Mouse (Mus musculus) hindbrain, embryonic 15.5 days (tissue): ENCODE measurements around the gene Arl15. TPM values are rescaled to one million over a fixed set of nuclear protein-coding genes. Genes with fewer than 3 reads are reported as not detected.

Source experiments
- ATAC-seq: fragments of 200-750 bp; cut with Nextera tagmentation; 2 replicates; pipeline ENCODE4 v1.8.0; 2017; ENCODE audit warnings: low read depth, moderate number of reproducible peaks, moderate TSS enrichment; ENCODE audit not compliant: low FRiP score
- H3K27ac ChIP-seq: fragments of 300-500 bp; sonication (generic); replicated peaks from 2 replicates; pipeline ENCODE4 v1.5.1; 2015; ENCODE audit warnings: mild to moderate bottlenecking, inconsistent platforms
- H3K27me3 ChIP-seq: fragments of 300-500 bp; sonication (generic); 2 replicates; pipeline ENCODE4 v1.6.1; 2015; ENCODE audit warnings: control low read depth, inconsistent platforms
- H3K36me3 ChIP-seq: fragments of 300-500 bp; sonication (generic); 2 replicates; pipeline ENCODE4 v1.6.1; 2015; ENCODE audit warnings: control low read depth, inconsistent platforms
- H3K4me1 ChIP-seq: fragments of 300-500 bp; sonication (generic); replicated peaks from 2 replicates; pipeline ENCODE4 v1.6.1; 2015; ENCODE audit warnings: control low read depth, inconsistent platforms
- H3K4me2 ChIP-seq: fragments of 300-500 bp; sonication (generic); 2 replicates; pipeline ENCODE4 v1.6.1; 2015; ENCODE audit warnings: moderate library complexity, mild to moderate bottlenecking, inconsistent platforms
- H3K4me3 ChIP-seq: fragments of 300-500 bp; sonication (generic); 2 replicates; pipeline ENCODE4 v1.5.1; 2015; ENCODE audit warnings: mild to moderate bottlenecking, inconsistent platforms
- H3K9ac ChIP-seq: fragments of 300-500 bp; sonication (generic); 2 replicates; pipeline ENCODE4 v1.6.1; 2015; ENCODE audit warnings: inconsistent platforms
- H3K9me3 ChIP-seq: fragments of 300-500 bp; sonication (generic); 2 replicates; pipeline ENCODE4 v1.6.1; 2016; ENCODE audit warnings: control low read depth, inconsistent platforms
- WGBS: fragments of 180-500 bp; shearing (Covaris S2); methylation state at CpG from one replicate; pipeline ENCODE4 v1.1.7; 2015; 5-methylcytosine and 5-hydroxymethylcytosine counted together
- polyA plus RNA-seq: library from polyadenylated mRNA; unstranded; fragments of >200 nt; fragmentation: Nextera tagmentation; extraction: Ambion mirVana; gene quantifications from 2 replicates; pipeline ENCODE4 v1.2.1, GENCODE M21; 2015

Arl15 gene
- polyA plus RNA-seq, 1 experiment from 2014 or later, result 13.8 TPM

DNA sequence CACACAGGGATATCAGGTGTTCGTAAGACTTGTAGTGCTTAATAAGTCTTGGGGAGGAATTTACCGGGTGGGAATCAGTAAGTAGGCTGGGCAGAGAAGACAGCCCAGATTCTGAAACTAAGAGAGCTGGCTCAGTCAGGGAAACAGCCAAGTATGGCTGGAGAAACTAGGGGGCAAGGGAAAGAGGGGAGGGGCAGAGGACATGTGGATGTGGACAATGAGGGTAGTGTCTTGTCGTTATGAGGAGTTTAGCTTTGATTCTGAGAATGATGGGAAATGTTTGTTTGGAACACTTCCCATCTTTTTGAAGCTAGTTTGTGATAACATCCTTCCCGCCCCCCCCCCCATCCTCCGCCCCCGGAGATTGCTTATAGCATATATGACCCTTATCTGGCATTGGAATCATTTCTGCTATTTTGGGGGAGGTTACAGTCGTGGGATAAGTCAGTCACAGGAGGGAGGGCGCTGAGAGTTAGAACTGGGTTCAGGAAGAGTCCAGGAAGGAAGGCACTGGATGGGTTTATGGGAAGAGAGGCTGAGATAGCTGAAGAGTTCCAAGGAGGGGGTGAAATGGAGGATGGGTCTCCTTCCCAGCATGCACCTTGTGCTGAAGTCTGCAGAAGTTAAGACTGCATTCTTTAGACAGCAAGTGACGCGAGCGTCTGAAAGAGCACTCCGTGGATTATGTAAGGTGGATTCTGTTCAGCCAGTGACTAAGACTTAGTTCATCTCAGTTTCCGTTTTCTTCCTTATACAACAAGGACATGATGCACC lies 57.5 kb downstream of the Arl15 start:
- 93% methylated on average over 13 of the region's 13 CpGs for WGBS
- no peak overlapping the region for H3K4me3 ChIP-seq
- H3K27me3 ChIP-seq, result no peaks in the 10 kb centered on the region
- no peak overlapping the region for H3K27ac ChIP-seq
- no peaks in the 10 kb centered on the region for H3K36me3 ChIP-seq
- H3K9ac ChIP-seq, result no peak overlapping the region
- peaks cover 5% of the 10 kb centered on the region; the same call in 1 of the 2 replicates for H3K4me1 ChIP-seq
- ATAC-seq, result no peak
- no peak overlapping the region for H3K4me2 ChIP-seq
- H3K9me3 ChIP-seq, result no peaks in the 10 kb centered on the region

GRCm38 (mm10) chr13:113852376-113852666 lies 58.0 kb downstream of the Arl15 start:
- H3K4me3 ChIP-seq, result no peak overlapping the region
- peaks cover 5% of the 10 kb centered on the region; the same call in 1 of the 2 replicates for H3K4me1 ChIP-seq
- WGBS, result 98% methylated on average over 6 of the region's 6 CpGs
- no peaks in the 10 kb centered on the region for H3K36me3 ChIP-seq
- H3K9ac ChIP-seq, result no peak overlapping the region
- H3K4me2 ChIP-seq, result no peak overlapping the region
- no peaks in the 10 kb centered on the region for H3K27me3 ChIP-seq
- no peak overlapping the region for H3K27ac ChIP-seq
- no peaks in the 10 kb centered on the region for H3K9me3 ChIP-seq
- no peak for ATAC-seq

GRCm38 (mm10) chr13:113854146-113854545 lies 59.8 kb downstream of the Arl15 start:
- Histone ChIP-seq H3K9me3 (no peaks in the 10 kb centered on the region), H3K27ac (no peak overlapping the region), H3K9ac (no peak overlapping the region), H3K4me1 (peaks cover 11% of the 10 kb centered on the region; the same call in 1 of the 2 replicates), H3K27me3 (no peaks in the 10 kb centered on the region), H3K36me3 (no peaks in the 10 kb centered on the region), H3K4me2 (no peak overlapping the region), H3K4me3 (no peak overlapping the region)
- WGBS, result 90% methylated on average over 4 of the region's 4 CpGs
- no peak for ATAC-seq

DNA sequence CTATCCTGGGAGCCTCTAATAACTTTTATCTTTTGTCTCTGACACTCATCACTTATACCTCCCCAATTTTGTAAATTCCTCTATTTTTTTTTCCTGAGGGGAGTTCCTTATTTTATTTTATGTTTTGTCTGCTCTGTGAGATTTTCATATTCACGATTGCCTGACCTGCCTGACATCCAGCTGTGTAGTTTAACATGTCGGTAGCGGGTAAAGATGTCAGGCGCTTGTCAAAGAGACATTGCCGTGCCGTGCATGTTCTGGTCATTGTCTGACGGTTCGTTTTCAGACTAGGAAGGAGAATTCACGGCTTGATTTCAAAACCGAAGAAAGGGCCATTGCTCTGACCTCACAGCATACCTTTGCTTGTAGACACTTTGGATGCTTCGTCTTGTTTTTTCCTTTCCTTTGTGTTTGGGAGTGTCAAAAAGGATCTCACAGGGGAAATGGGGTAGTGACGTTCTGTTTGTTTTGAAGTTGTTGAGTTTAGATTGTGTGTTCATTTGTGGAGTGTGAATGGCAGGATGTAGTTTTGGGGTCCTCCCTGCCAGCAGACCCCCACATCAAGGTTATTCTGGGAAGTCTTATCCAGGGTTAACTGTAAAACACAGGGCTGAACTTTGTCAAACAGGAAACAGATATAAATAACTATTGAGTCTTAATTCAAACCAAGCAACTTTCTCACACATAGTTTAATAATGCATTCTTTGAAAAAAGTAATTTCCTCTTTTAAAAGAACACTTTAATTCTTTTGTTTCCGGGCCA lies 60.4 kb downstream of the Arl15 start:
- Histone ChIP-seq H3K4me1 (peaks cover 17% of the 10 kb centered on the region; the same call in 1 of the 2 replicates), H3K36me3 (no peaks in the 10 kb centered on the region), H3K4me2 (no peak overlapping the region), H3K9me3 (no peaks in the 10 kb centered on the region), H3K27ac (no peak overlapping the region), H3K9ac (no peak overlapping the region), H3K4me3 (no peak overlapping the region), H3K27me3 (no peaks in the 10 kb centered on the region)
- ATAC-seq, result no peak
- 71% methylated on average over 13 of the region's 13 CpGs for WGBS

GRCm38 (mm10) chr13:113856946-113857345 lies 62.6 kb downstream of the Arl15 start:
- Histone ChIP-seq H3K4me3 (no peak overlapping the region), H3K36me3 (no peaks in the 10 kb centered on the region), H3K27ac (no peak overlapping the region), H3K4me1 (peaks cover 25% of the 10 kb centered on the region; the same call in 1 of the 2 replicates), H3K9ac (no peak overlapping the region), H3K9me3 (no peaks in the 10 kb centered on the region), H3K27me3 (no peaks in the 10 kb centered on the region), H3K4me2 (no peak overlapping the region)
- no peak for ATAC-seq
- WGBS, result 80% methylated on average over 4 of the region's 4 CpGs

- peak; percentile 23; the same call in 1 of the 2 replicates for ATAC-seq
- H3K9ac ChIP-seq, result no peak overlapping the region
- no peaks in the 10 kb centered on the region for H3K27me3 ChIP-seq
- H3K4me1 ChIP-seq, result peaks cover 25% of the 10 kb centered on the region; the same call in 1 of the 2 replicates
- peak overlapping the region; percentile 31 for H3K4me2 ChIP-seq
- 53% methylated on average over 13 of the region's 13 CpGs for WGBS
- no peaks in the 10 kb centered on the region for H3K9me3 ChIP-seq
- H3K27ac ChIP-seq, result no peak overlapping the region
- H3K4me3 ChIP-seq, result 0 out of 2 replicates have a peak overlapping the region, but pooled peaks have one; percentile 4
- no peaks in the 10 kb centered on the region for H3K36me3 ChIP-seq
Observed at GRCm38 (mm10) chr13:113858667-113859391, 64.5 kb downstream of the Arl15 start.

- Histone ChIP-seq H3K4me1 (peaks cover 25% of the 10 kb centered on the region; the same call in 1 of the 2 replicates), H3K4me2 (peak overlapping the region; percentile 31), H3K36me3 (no peaks in the 10 kb centered on the region), H3K27ac (no peak overlapping the region), H3K4me3 (0 out of 2 replicates have a peak overlapping the region, but pooled peaks have one; percentile 4), H3K27me3 (no peaks in the 10 kb centered on the region), H3K9me3 (no peaks in the 10 kb centered on the region), H3K9ac (no peak overlapping the region)
- peak; percentile 58 for ATAC-seq
- 56% methylated on average over 11 of the region's 11 CpGs for WGBS
Observed at GRCm38 (mm10) chr13:113859392-113859776, 65.1 kb downstream of the Arl15 start.

DNA sequence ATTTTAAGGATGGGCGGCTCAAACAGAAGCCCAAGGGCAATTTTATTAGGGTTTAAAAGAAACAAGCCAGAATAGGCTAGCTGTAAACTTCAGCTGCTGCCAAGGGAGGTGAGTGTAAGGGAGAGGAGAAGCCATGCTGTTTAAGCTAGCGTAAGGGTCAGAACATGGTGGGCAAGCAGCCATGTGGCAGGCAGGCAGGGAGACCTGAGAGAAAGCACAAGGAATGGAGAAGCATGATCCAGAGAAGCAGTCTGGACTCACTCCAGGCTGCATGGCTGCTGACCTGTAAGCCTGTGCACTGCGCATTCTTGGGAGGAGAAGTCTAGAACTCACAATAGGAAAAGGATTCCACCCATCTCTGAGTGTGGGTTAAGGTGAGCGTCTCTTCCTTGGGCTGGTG lies 66.5 kb downstream of the Arl15 start:
- Histone ChIP-seq H3K4me2 (no peak overlapping the region), H3K9ac (no peak overlapping the region), H3K9me3 (no peaks in the 10 kb centered on the region), H3K27ac (no peak overlapping the region), H3K4me1 (peaks cover 20% of the 10 kb centered on the region; the same call in 1 of the 2 replicates), H3K36me3 (no peaks in the 10 kb centered on the region), H3K4me3 (no peak overlapping the region), H3K27me3 (no peaks in the 10 kb centered on the region)
- 73% methylated on average over 4 of the region's 4 CpGs for WGBS
- ATAC-seq, result no peak

DNA sequence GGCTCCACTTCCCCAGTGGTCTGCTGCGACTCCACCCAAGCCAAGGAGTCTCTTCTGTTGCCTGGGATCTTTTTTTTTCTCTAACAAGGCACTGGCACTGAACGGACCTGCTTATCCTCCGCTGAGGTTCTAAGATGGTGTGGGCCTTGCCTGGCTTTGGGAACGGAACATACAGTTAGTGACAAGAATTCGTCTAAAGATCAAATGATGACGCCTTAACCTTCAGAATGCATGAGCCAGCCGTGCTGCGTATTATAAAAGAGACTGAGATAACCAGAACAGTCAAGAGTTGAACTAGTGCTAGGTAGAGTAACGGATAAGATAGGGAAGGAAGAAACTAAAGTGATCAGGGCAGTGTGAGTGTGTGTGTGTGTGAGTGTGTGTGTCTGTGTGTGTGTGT lies 66.9 kb downstream of the Arl15 start:
- Histone ChIP-seq H3K27ac (no peak overlapping the region), H3K9me3 (no peaks in the 10 kb centered on the region), H3K27me3 (no peaks in the 10 kb centered on the region), H3K4me1 (peaks cover 20% of the 10 kb centered on the region; the same call in 1 of the 2 replicates), H3K4me3 (no peak overlapping the region), H3K36me3 (no peaks in the 10 kb centered on the region), H3K4me2 (no peak overlapping the region), H3K9ac (no peak overlapping the region)
- ATAC-seq, result no peak
- WGBS, result 93% methylated on average over 9 of the region's 9 CpGs

DNA sequence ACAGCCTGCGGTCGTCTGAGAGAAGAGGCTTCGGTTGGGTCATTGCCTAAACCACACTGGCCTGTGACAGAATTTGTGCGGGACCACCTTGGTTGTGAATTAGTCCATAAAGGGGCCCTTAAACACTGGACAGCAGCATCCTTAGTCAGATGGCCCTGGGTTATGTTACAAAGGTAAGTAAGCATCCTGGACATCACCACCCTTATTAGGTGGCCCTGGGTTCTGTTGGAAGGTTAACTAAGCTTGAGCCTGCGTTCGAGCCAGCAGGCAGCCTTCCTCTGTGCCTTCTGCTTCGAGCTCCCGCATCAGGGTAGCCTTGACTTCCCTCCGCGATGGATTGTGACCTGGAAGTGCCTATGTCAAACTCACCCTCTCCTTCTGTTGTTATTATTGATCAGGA lies 68.6 kb downstream of the Arl15 start:
- H3K4me2 ChIP-seq, result no peak overlapping the region
- WGBS, result 85% methylated on average over 10 of the region's 10 CpGs
- H3K9ac ChIP-seq, result no peak overlapping the region
- H3K9me3 ChIP-seq, result no peaks in the 10 kb centered on the region
- no peak overlapping the region for H3K4me3 ChIP-seq
- no peak overlapping the region for H3K27ac ChIP-seq
- no peak for ATAC-seq
- no peaks in the 10 kb centered on the region for H3K36me3 ChIP-seq
- peaks cover 20% of the 10 kb centered on the region; the same call in 1 of the 2 replicates for H3K4me1 ChIP-seq
- H3K27me3 ChIP-seq, result no peaks in the 10 kb centered on the region

DNA sequence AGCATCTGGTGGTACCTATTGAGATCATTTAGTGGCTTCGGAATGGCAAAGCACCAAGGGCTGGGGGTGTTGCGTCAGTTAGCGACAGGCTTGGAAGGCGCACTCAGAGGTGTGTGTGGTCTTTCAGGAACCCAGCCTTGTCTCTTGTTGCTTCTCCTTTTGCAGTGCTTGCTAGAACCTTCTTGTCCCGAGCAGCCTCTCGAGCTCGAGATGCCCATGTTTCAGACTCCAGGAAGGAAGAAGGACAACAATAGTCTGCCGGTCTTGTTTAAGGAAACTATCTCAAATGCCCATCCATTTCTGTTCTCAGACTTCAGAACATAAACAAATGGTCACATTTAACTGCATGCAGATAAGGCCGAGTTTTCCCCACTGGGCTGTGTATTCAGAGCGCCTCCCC lies 69.4 kb downstream of the Arl15 start:
- no peak for ATAC-seq
- 83% methylated on average over 10 of the region's 10 CpGs for WGBS
- no peak overlapping the region for H3K4me2 ChIP-seq

GRCm38 (mm10) chr13:113864278-113864677 lies 70.0 kb downstream of the Arl15 start:
- H3K4me3 ChIP-seq, result no peak overlapping the region
- H3K27me3 ChIP-seq, result no peaks in the 10 kb centered on the region
- no peak overlapping the region for H3K9ac ChIP-seq
- ATAC-seq, result 0 out of 2 replicates have a peak, but pooled peaks have one; percentile 2
- no peaks in the 10 kb centered on the region for H3K9me3 ChIP-seq
- no peaks in the 10 kb centered on the region for H3K36me3 ChIP-seq
- no peak overlapping the region for H3K4me2 ChIP-seq
- H3K27ac ChIP-seq, result no peak overlapping the region
- WGBS, result 75% methylated on average over 7 of the region's 7 CpGs
- peaks cover 13% of the 10 kb centered on the region; the same call in 1 of the 2 replicates for H3K4me1 ChIP-seq

More for the DNA sequence above, 69.4 kb downstream of the Arl15 start:
- Histone ChIP-seq H3K36me3 (no peaks in the 10 kb centered on the region), H3K27me3 (no peaks in the 10 kb centered on the region), H3K4me3 (no peak overlapping the region), H3K4me1 (peaks cover 19% of the 10 kb centered on the region; the same call in 1 of the 2 replicates), H3K9ac (no peak overlapping the region), H3K27ac (no peak overlapping the region), H3K9me3 (no peaks in the 10 kb centered on the region)
